Mouse (Mus musculus): ENCODE measurements at regions not wholly inside any gene's neighbourhood (a gene's known extent, or its start where the extent isn't known, plus 50 kb on each side); places are given as distances from the start of the nearest gene placed in this dataset.

GRCm38 (mm10) chr4:21441274-21441673 lies 244.5 kb downstream of the Prdm13 start:
- no peak for TF ChIP-seq GATA1 (IDR thresholded peaks at IDR 0.05; ENCODE audit: borderline replicate concordance, low read length)
- no peak for TF ChIP-seq FLI1 (IDR thresholded peaks at IDR 0.05; ENCODE audit: low read length)
